8 mouse cellular contexts compared by ENCODE assay signal in the genomic region with DNA sequence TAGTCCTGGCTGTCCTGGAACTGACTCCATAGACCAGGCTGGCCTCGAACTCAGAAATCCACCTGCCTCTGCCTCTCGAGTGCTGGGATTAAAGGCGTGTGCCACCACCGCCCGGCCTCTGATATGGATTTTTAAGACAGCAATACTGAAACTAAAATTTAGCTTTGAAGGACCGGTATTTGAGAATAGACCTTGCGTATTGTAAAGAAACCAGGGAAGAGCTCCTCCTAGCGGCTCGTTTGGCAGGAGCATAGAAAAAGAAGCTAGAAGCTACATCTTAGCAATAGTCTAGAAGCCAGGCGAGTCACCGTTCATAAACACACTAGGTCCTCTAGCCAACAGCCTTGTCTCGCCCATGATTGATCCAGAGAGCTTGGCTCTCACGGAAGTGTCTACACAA. TPM values are rescaled to one million over a fixed set of nuclear protein-coding genes. Genes with fewer than 3 reads are reported as not detected.
DNase-seq lines count a peak whose midpoint lies in the region; ATAC-seq lines count a peak whose summit lies in the region.

No protein-coding gene starts in this region.

- H3K4me2 ChIP-seq in intestine, embryonic 15.5 days (replicated peaks) = 0 out of 2 replicates have a peak overlapping the region, but pooled peaks have one; percentile 34
- peak overlapping the region; percentile 44 for H3K4me2 ChIP-seq in liver, embryonic 13.5 days

- no peak overlapping the region for H3K4me3 ChIP-seq in intestine, embryonic 15.5 days (replicated peaks)
- peak overlapping the region; percentile 15; the same call in 1 of the 2 replicates for H3K4me3 ChIP-seq in liver, embryonic 13.5 days (replicated peaks)

- no peaks in the 10 kb centered on the region for H3K27me3 ChIP-seq in intestine, embryonic 15.5 days (replicated peaks)
- no peaks in the 10 kb centered on the region for H3K27me3 ChIP-seq in liver, embryonic 13.5 days

- peak; percentile 73 for DNase-seq in right cerebral cortex, adult 18-20 months
- no peak for DNase-seq in right cerebral cortex, postnatal 36 days (ENCODE audit: low spot score in 2 of 2)
- DNase-seq in adrenal gland, postnatal 36 days = peak; percentile 76 to 83
- DNase-seq in liver, embryonic 13.5 days = peak; percentile 55
- peak; percentile 57 for DNase-seq in ovary, postnatal 14 days (ENCODE audit: low spot score)
- peak; percentile 59 to 68 for DNase-seq in urinary bladder, postnatal 36 days (ENCODE audit: low spot score in 2 of 2)

- no peaks in the 10 kb centered on the region for H3K9me3 ChIP-seq in intestine, embryonic 15.5 days
- no peaks in the 10 kb centered on the region for H3K9me3 ChIP-seq in liver, embryonic 13.5 days (replicated peaks)

- no peak overlapping the region for H3K27ac ChIP-seq in intestine, embryonic 15.5 days
- H3K27ac ChIP-seq in liver, embryonic 13.5 days = no peak overlapping the region

- H3K36me3 ChIP-seq in intestine, embryonic 15.5 days = peaks cover 11% of the 10 kb centered on the region
- peaks cover 13% of the 10 kb centered on the region for H3K36me3 ChIP-seq in liver, embryonic 13.5 days

- no peak overlapping the region for H3K9ac ChIP-seq in intestine, embryonic 15.5 days
- no peak overlapping the region for H3K9ac ChIP-seq in liver, embryonic 13.5 days

- H3K4me1 ChIP-seq in intestine, embryonic 15.5 days (replicated peaks) = peaks cover 5% of the 10 kb centered on the region
- H3K4me1 ChIP-seq in liver, embryonic 13.5 days (replicated peaks) = peaks cover 15% of the 10 kb centered on the region

- ATAC-seq in erythroid progenitor cell, adult 5-6 weeks (replicated peaks; ENCODE audit: low FRiP score, poor library complexity, severe bottlenecking) = peak; percentile 44; the same call in 1 of the 2 replicates
- no peak for ATAC-seq in intestine, embryonic 15.5 days
- ATAC-seq in liver, embryonic 13.5 days (ENCODE audit: low read depth) = no peak

- 28% methylated on average over 13 of the region's 13 CpGs for WGBS in intestine, embryonic 15.5 days
- WGBS in liver, embryonic 13.5 days (ENCODE audit: insufficient replicate concordance) = 16% methylated on average over 13 of the region's 13 CpGs

RNA-seq across cellular contexts. Expression of a gene that starts 12.8 kb away (rescaled TPM):
- total RNA-seq in adrenal gland, postnatal 36 days (2021) = 1 to 10 TPM; 3.2 to 4.3 TPM
- total RNA-seq in erythroid progenitor cell, adult 5-6 weeks (2015; ENCODE audit: low replicate concordance) = under 0.01 and 0.42 TPM in 2 replicates
- 1.5 TPM in 1 of 2 replicates, not detected in the other for total RNA-seq in erythroid progenitor cell, adult 5-6 weeks (2017; ENCODE audit: low replicate concordance)
- 4.7 and 4.9 TPM in 2 replicates for polyA plus RNA-seq in intestine, embryonic 15.5 days (2015; fragmentation: Nextera tagmentation; extraction: Ambion mirVana)
- 2.3 and 2.5 TPM in 2 replicates for polyA plus RNA-seq in liver, embryonic 13.5 days (2015; fragmentation: Nextera tagmentation; extraction: Ambion mirVana)

Comparison
In these comparisons a context has a peak if more than half of its experiments do, and no peak if none do; other contexts are left out.
1. DNase-seq: peak in right cerebral cortex, adult 18-20 months (single experiment), adrenal gland, postnatal 36 days (2 of 2), liver, embryonic 13.5 days (single experiment), ovary, postnatal 14 days (single experiment) and urinary bladder, postnatal 36 days (2 of 2); none in right cerebral cortex, postnatal 36 days (0 of 2).